Mouse (Mus musculus): ENCODE results near the gene Prcd.
"Not testable (repeated sequence)": the region's sequence is repeated elsewhere in the genome, so short reads cannot be mapped to it uniquely, and the experiment has no call there.

Prcd gene

GRCm38 (mm10) chr11:116649711-116650337, 3.5 kb upstream of the Prcd start:
- no peak for DNase-seq (ENCODE audit: low spot score)

- no peak for DNase-seq (ENCODE audit: low spot score)
Measured at GRCm38 (mm10) chr11:116650811-116651210, 2.5 kb upstream of the Prcd start.

GRCm38 (mm10) chr11:116651339-116651738, 2.0 kb upstream of the Prcd start:
- no peak for DNase-seq (ENCODE audit: low spot score)

- no peak for DNase-seq (ENCODE audit: low spot score)
Measured at GRCm38 (mm10) chr11:116652330-116653098, 820 bp upstream of the Prcd start.

- no peak for DNase-seq (ENCODE audit: low spot score)
Measured at GRCm38 (mm10) chr11:116653709-116654221, 431 bp downstream of the Prcd start.

- no peak for DNase-seq (ENCODE audit: low spot score)
Measured at GRCm38 (mm10) chr11:116654255-116654821, 1.0 kb downstream of the Prcd start, which contains the start of gene Cygb. TSS of gene Cygb (minus strand) at chr11:116654313.

GRCm38 (mm10) chr11:116656348-116657191, 3.2 kb downstream of the Prcd start:
- DNase-seq (ENCODE audit: low spot score): no peak

GRCm38 (mm10) chr11:116657311-116658223, 4.2 kb downstream of the Prcd start:
- DNase-seq (ENCODE audit: low spot score): peak; percentile 39

- DNase-seq (ENCODE audit: low spot score): no peak
Measured at GRCm38 (mm10) chr11:116658238-116658637, 4.9 kb downstream of the Prcd start.

- no peak for DNase-seq (ENCODE audit: low spot score)
Measured at GRCm38 (mm10) chr11:116659027-116659621, 5.8 kb downstream of the Prcd start.

GRCm38 (mm10) chr11:116660181-116660580, 6.8 kb downstream of the Prcd start:
- no peak for DNase-seq (ENCODE audit: low spot score)

GRCm38 (mm10) chr11:116661291-116661947, 8.1 kb downstream of the Prcd start:
- DNase-seq (ENCODE audit: low spot score): no peak

- DNase-seq (ENCODE audit: low spot score): no peak
Measured at GRCm38 (mm10) chr11:116661948-116662377, 8.6 kb downstream of the Prcd start.

GRCm38 (mm10) chr11:116665289-116665688, 12.0 kb downstream of the Prcd start:
- no peak for DNase-seq (ENCODE audit: low spot score)

- DNase-seq (ENCODE audit: low spot score): no peak
Measured at GRCm38 (mm10) chr11:116666566-116666965, 13.2 kb downstream of the Prcd start.

GRCm38 (mm10) chr11:116667012-116667411, 13.7 kb downstream of the Prcd start:
- DNase-seq (ENCODE audit: low spot score): not testable (repeated sequence)

- no peak for DNase-seq (ENCODE audit: low spot score)
Measured at GRCm38 (mm10) chr11:116667930-116668329, 14.6 kb downstream of the Prcd start.

GRCm38 (mm10) chr11:116668381-116668825, 15.1 kb downstream of the Prcd start:
- no peak for DNase-seq (ENCODE audit: low spot score)

GRCm38 (mm10) chr11:116668839-116669238, 15.5 kb downstream of the Prcd start:
- DNase-seq (ENCODE audit: low spot score): no peak

- no peak for DNase-seq (ENCODE audit: low spot score)
Measured at GRCm38 (mm10) chr11:116669316-116669715, 16.0 kb downstream of the Prcd start.
